Mouse (Mus musculus) heart, adult 8-10 months (tissue): ENCODE measurements around the gene Cep164. TPM values are rescaled to one million over a fixed set of nuclear protein-coding genes. Genes with fewer than 3 reads are reported as not detected.

Experiments used
- DNase-seq: peaks from one replicate; pipeline ENCODE4 v3.0.0; 2022; ENCODE audit warnings: low spot score
- total RNA-seq, 4 experiments: library from RNA; stranded (reverse); gene quantifications; 2 replicates each; pipeline ENCODE4 v1.2.4; 2022

The Cep164 gene
- total RNA-seq, 4 experiments from 2014 or later: 6.8 to 8.6 (median 7.7) TPM

- DNase-seq: peak; percentile 75
These were observed 10.1 kb upstream of the Cep164 start, which contains the start of gene Bace1 for GRCm38 (mm10) chr9:45838434-45839138. Gene Bace1, plus strand, starts transcription at chr9:45838580.

- no peak for DNase-seq
These were observed 9.6 kb upstream of the Cep164 start for GRCm38 (mm10) chr9:45838069-45838433.

- no peak for DNase-seq
These were observed 5.0 kb upstream of the Cep164 start for GRCm38 (mm10) chr9:45833461-45833860.

- DNase-seq: no peak
These were observed 4.4 kb upstream of the Cep164 start for GRCm38 (mm10) chr9:45832898-45833297.

GRCm38 (mm10) chr9:45829107-45829506 lies 616 bp upstream of the Cep164 start:
- peak; percentile 65 for DNase-seq

GRCm38 (mm10) chr9:45827663-45828290 lies 714 bp downstream of the Cep164 start:
- DNase-seq: no peak

- no peak for DNase-seq
These were observed 10.0 kb downstream of the Cep164 start for GRCm38 (mm10) chr9:45818406-45819011.

GRCm38 (mm10) chr9:45815525-45815924 lies 13.0 kb downstream of the Cep164 start:
- DNase-seq: no peak

GRCm38 (mm10) chr9:45815113-45815512 lies 13.4 kb downstream of the Cep164 start:
- DNase-seq: no peak

- no peak for DNase-seq
These were observed 16.5 kb downstream of the Cep164 start for GRCm38 (mm10) chr9:45811946-45812345.

- DNase-seq: no peak
These were observed 20.7 kb downstream of the Cep164 start for GRCm38 (mm10) chr9:45807761-45808160.

GRCm38 (mm10) chr9:45807337-45807736 lies 21.2 kb downstream of the Cep164 start:
- no peak for DNase-seq

GRCm38 (mm10) chr9:45806847-45807246 lies 21.6 kb downstream of the Cep164 start:
- no peak for DNase-seq

- no peak for DNase-seq
These were observed 25.3 kb downstream of the Cep164 start for GRCm38 (mm10) chr9:45803070-45803774.

GRCm38 (mm10) chr9:45799402-45799801 lies 29.1 kb downstream of the Cep164 start:
- no peak for DNase-seq

GRCm38 (mm10) chr9:45798467-45799164 lies 29.9 kb downstream of the Cep164 start:
- DNase-seq: no peak

- no peak for DNase-seq
These were observed 31.2 kb downstream of the Cep164 start for GRCm38 (mm10) chr9:45797271-45797670.

- peak; percentile 23 for DNase-seq
These were observed 32.8 kb downstream of the Cep164 start for GRCm38 (mm10) chr9:45795722-45796121.

- DNase-seq: no peak
These were observed 34.8 kb downstream of the Cep164 start for GRCm38 (mm10) chr9:45793697-45794096.

- no peak for DNase-seq
These were observed 36.3 kb downstream of the Cep164 start for GRCm38 (mm10) chr9:45792235-45792634.

GRCm38 (mm10) chr9:45791456-45792142 lies 36.9 kb downstream of the Cep164 start:
- DNase-seq: no peak
